Mouse (Mus musculus) liver, postnatal 0 days (tissue): ENCODE results near the gene Nup107.

Source experiments
- CTCF ChIP-seq: sonication (generic); IDR thresholded peaks from 2 replicates; pipeline ENCODE4 v1.5.1; 2016; ENCODE audit warnings: antibody characterized with exemption, low read depth
- EP300 ChIP-seq: IDR thresholded peaks from 2 replicates; pipeline ENCODE4 v1.6.1; 2016; ENCODE audit warnings: antibody characterized with exemption, low read depth, mild to moderate bottlenecking

GRCm38 (mm10) chr10:117706440-117706839, 86.1 kb downstream of the Nup107 start:
- TF ChIP-seq CTCF = no peak
- TF ChIP-seq EP300 = no peak
